Mouse (Mus musculus) bone marrow, adult 2 months (tissue): ENCODE measurements around the gene 1700030J22Rik.

Experiments used
- CTCF ChIP-seq: fragments of 200-500 bp; IDR thresholded peaks from 2 replicates; pipeline ENCODE4 v1.5.1; 2011; ENCODE audit warnings: low read length, control low read depth; ENCODE audit not compliant: control insufficient read depth, insufficient read depth
- POLR2A ChIP-seq: fragments of 200-500 bp; IDR thresholded peaks from 2 replicates; pipeline ENCODE4 v1.6.1; 2011; ENCODE audit warnings: low read depth, mild to moderate bottlenecking, control low read depth, low read length, borderline replicate concordance; ENCODE audit not compliant: control insufficient read depth

- TF ChIP-seq POLR2A (no peak), CTCF (no peak)
Observed at GRCm38 (mm10) chr8:116969531-116969930, 9.2 kb downstream of the 1700030J22Rik start.
